Mouse (Mus musculus) bone marrow, adult 2 months (tissue): ENCODE data around the gene Mapk13. TPM values are rescaled to one million over a fixed set of nuclear protein-coding genes. Genes with fewer than 3 reads are reported as not detected.

Experiments
- H3K27ac ChIP-seq: fragments of 200-500 bp; 2 replicates; pipeline ENCODE4 v1.5.1; 2012; ENCODE audit warnings: low read depth, mild to moderate bottlenecking, control low read depth, inconsistent platforms, low read length; ENCODE audit not compliant: control insufficient read depth, poor library complexity, insufficient read depth
- H3K4me1 ChIP-seq: fragments of 200-500 bp; 2 replicates; pipeline ENCODE4 v1.6.1; 2011; ENCODE audit warnings: low read length; ENCODE audit not compliant: control insufficient read depth, insufficient read depth
- H3K4me3 ChIP-seq: fragments of 200-500 bp; replicated peaks from 2 replicates; pipeline ENCODE3; 2011; ENCODE audit warnings: mild to moderate bottlenecking, low read depth, low read length, control low read depth; ENCODE audit not compliant: control insufficient read depth
- CTCF ChIP-seq: fragments of 200-500 bp; IDR thresholded peaks from 2 replicates; pipeline ENCODE4 v1.5.1; 2011; ENCODE audit warnings: low read length, control low read depth; ENCODE audit not compliant: control insufficient read depth, insufficient read depth
- POLR2A ChIP-seq: fragments of 200-500 bp; IDR thresholded peaks from 2 replicates; pipeline ENCODE4 v1.6.1; 2011; ENCODE audit warnings: low read depth, mild to moderate bottlenecking, control low read depth, low read length, borderline replicate concordance; ENCODE audit not compliant: control insufficient read depth
- WGBS: fragments of 180-500 bp; shearing (Covaris S2); methylation state at CpG from one replicate; pipeline ENCODE4 v1.1.7; 2018; 5-methylcytosine and 5-hydroxymethylcytosine counted together
- polyA plus RNA-seq: library from polyadenylated mRNA; stranded (reverse); fragments of >200 nt; gene quantifications from 2 replicates; pipeline ENCODE4 v1.2.4, GENCODE M21; 2011; ENCODE audit warnings: low replicate concordance; ENCODE audit not compliant: missing spikeins, insufficient read depth, insufficient read length

Mapk13 gene
- polyA plus RNA-seq, 1 experiment: 70.0 TPM

GRCm38 (mm10) chr17:28743916-28744315 is 25.2 kb upstream of the Mapk13 start:
- Histone ChIP-seq H3K27ac (no peak overlapping the region), H3K4me3 (no peak overlapping the region), H3K4me1 (peaks cover 2% of the 10 kb centered on the region; the same call in 1 of the 2 replicates)
- WGBS: 90% methylated on average over 9 of the region's 9 CpGs
- TF ChIP-seq CTCF: 0 out of 2 replicates have a peak, but pooled peaks have one; percentile 2
- no peak for TF ChIP-seq POLR2A

- WGBS: 93% methylated on average over 6 of the region's 6 CpGs
- TF ChIP-seq POLR2A (no peak), CTCF (no peak)
- Histone ChIP-seq H3K27ac (no peak overlapping the region), H3K4me3 (no peak overlapping the region), H3K4me1 (peaks cover 2% of the 10 kb centered on the region; the same call in 1 of the 2 replicates)
Observed at GRCm38 (mm10) chr17:28745773-28746172, 23.3 kb upstream of the Mapk13 start.

GRCm38 (mm10) chr17:28748001-28748400 is 21.1 kb upstream of the Mapk13 start:
- 62% methylated on average over 4 of the region's 4 CpGs for WGBS
- Histone ChIP-seq H3K4me3 (no peak overlapping the region), H3K4me1 (peaks cover 6% of the 10 kb centered on the region; the same call in 1 of the 2 replicates), H3K27ac (no peak overlapping the region)
- TF ChIP-seq POLR2A (no peak), CTCF (no peak)

- H3K4me3 ChIP-seq: no peak overlapping the region
- 1% methylated on average over 6 of the region's 6 CpGs for WGBS
- peaks cover 6% of the 10 kb centered on the region; the same call in 1 of the 2 replicates for H3K4me1 ChIP-seq
- no peak for TF ChIP-seq POLR2A
- 0 out of 2 replicates have a peak, but pooled peaks have one; percentile 13 for TF ChIP-seq CTCF
- peak overlapping the region; percentile 15; the same call in 1 of the 2 replicates for H3K27ac ChIP-seq
Observed at GRCm38 (mm10) chr17:28750580-28750979, 18.5 kb upstream of the Mapk13 start.

- H3K27ac ChIP-seq: peak overlapping the region; percentile 60
- H3K4me3 ChIP-seq: no peak overlapping the region
- WGBS: 11% methylated on average over 5 of the region's 5 CpGs
- TF ChIP-seq POLR2A: no peak
- TF ChIP-seq CTCF: no peak
- H3K4me1 ChIP-seq: peaks cover 5% of the 10 kb centered on the region; the same call in 1 of the 2 replicates
Observed at GRCm38 (mm10) chr17:28756447-28756846, 12.7 kb upstream of the Mapk13 start.

- Histone ChIP-seq H3K27ac (no peak overlapping the region), H3K4me1 (peaks cover 3% of the 10 kb centered on the region; the same call in 1 of the 2 replicates), H3K4me3 (no peak overlapping the region)
- TF ChIP-seq POLR2A (no peak), CTCF (no peak)
- 48% methylated on average over 2 of the region's 2 CpGs for WGBS
Observed at GRCm38 (mm10) chr17:28757470-28757869, 11.6 kb upstream of the Mapk13 start.

GRCm38 (mm10) chr17:28760736-28761312 is 8.3 kb upstream of the Mapk13 start:
- Histone ChIP-seq H3K4me3 (no peak overlapping the region), H3K4me1 (peaks cover 3% of the 10 kb centered on the region; the same call in 1 of the 2 replicates), H3K27ac (no peak overlapping the region)
- 71% methylated on average over 8 of the region's 8 CpGs for WGBS
- TF ChIP-seq CTCF: no peak
- no peak for TF ChIP-seq POLR2A

GRCm38 (mm10) chr17:28761871-28762270 is 7.2 kb upstream of the Mapk13 start:
- TF ChIP-seq POLR2A (no peak), CTCF (peak; percentile 97)
- Histone ChIP-seq H3K27ac (no peak overlapping the region), H3K4me1 (no peaks in the 10 kb centered on the region; the same call in 1 of the 2 replicates), H3K4me3 (no peak overlapping the region)
- WGBS: 9% methylated on average over 3 of the region's 3 CpGs
